Mouse (Mus musculus) activated CD4-positive, CD25-positive, alpha-beta regulatory T cell, adult 4 months (primary cell): Measurements from ENCODE around the gene Osbpl10. TPM values are rescaled to one million over a fixed set of nuclear protein-coding genes. Genes with fewer than 3 reads are reported as not detected.

Experiments
- ATAC-seq: one replicate; pipeline ENCODE4 v1.8.0; 2017
- polyA plus RNA-seq, 2 experiments: library from polyadenylated mRNA; unstranded; fragments of 100-300 nt; shearing (Covaris generic); gene quantifications; one replicate each; pipeline ENCODE4 v1.2.1; 2017

Gene Osbpl10
- polyA plus RNA-seq, 2 experiments from 2014 or later, result not detected

- ATAC-seq, result no peak
Measured at GRCm38 (mm10) chr9:115165996-115166395, 187.6 kb downstream of the Osbpl10 start.

- no peak for ATAC-seq
Measured at GRCm38 (mm10) chr9:115169591-115169990, 191.2 kb downstream of the Osbpl10 start.

- no peak for ATAC-seq
Measured at GRCm38 (mm10) chr9:115172096-115172495, 193.7 kb downstream of the Osbpl10 start.

DNA sequence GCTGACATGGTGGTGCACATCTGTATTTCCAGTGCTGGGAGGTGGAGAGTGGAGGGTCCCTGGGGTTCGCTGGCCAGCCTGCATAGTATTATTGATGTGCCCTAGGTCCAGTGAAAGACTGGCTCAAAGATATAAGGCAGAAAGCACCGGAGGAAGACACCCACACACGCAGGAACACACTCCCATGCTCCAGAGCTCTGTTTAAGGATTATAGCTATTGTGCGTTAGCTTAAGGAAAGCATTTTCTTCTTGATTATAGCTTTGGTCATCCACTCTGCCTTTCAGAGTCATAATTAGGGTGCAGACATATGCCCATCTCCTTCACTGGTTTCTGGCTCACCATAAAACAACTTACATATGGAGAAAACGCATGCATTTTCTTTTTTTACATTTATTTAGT lies 200.8 kb downstream of the Osbpl10 start:
- no peak for ATAC-seq

DNA sequence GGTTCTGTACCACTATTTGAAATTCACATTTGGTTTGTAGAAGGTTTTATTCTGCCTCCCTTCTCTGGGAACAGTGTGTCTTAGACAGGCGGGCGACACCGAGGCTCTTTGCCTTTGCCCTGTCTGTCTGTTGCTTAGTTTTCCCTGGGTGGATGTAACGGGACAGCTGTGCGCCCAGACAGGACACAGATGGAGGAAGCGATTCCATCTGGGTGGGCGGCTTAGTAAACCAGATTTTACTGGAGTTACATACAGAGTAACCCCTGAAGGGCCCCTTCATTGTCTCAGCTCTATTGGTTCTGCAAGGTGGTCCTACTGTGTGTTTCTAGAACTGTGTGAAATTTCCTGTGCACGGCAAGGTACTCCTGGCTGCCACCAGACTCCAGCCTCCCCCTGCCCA lies 201.6 kb downstream of the Osbpl10 start:
- ATAC-seq, result no peak

DNA sequence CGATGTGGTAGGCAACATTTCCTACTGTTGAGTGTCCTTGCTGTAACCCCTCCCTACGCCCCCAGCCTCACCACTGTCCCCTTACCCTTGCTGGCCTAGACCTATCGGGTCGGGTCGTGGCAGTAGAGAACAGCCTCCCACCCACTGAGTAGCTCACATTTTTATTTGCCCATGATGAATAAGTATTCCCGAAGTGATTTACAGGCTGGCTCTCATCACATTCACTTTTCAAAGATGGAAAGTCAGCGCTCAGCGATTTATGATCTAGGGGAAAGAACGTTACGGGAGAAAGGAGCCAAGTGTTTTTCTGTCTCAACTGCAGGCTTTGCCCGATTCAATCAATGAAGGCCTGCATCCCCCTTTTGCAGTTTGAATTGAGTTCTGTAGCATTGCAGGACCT lies 208.0 kb downstream of the Osbpl10 start:
- ATAC-seq, result no peak

DNA sequence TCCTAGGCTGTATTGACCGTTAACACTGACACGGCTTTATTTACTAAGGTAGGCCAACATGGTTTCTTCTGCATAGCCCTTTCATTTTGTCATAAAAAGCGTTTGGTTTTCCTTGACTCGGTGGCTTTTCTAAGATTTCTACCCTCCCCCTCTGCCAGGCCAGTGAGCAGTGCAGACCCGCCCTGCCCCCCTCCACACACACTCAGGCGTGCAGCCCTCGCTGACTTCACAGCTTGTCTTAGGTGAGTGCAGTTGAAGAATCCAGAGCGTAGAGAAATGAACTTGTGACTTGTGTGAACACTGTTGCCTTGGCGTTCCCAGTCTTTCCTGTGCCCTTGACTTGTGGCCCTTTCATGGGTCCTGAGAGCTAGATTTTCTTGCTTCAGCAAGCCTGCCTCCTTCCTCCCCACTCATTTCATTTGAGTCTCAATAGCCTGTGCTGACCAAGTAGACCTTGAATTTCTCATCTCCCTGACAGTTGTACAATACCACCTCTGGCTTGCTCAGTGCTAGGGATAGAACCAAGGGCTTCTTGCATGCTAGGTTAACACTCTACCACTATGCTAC lies 212.1 kb downstream of the Osbpl10 start:
- no peak for ATAC-seq

- ATAC-seq, result no peak
Measured at GRCm38 (mm10) chr9:115192890-115193289, 214.5 kb downstream of the Osbpl10 start.

DNA sequence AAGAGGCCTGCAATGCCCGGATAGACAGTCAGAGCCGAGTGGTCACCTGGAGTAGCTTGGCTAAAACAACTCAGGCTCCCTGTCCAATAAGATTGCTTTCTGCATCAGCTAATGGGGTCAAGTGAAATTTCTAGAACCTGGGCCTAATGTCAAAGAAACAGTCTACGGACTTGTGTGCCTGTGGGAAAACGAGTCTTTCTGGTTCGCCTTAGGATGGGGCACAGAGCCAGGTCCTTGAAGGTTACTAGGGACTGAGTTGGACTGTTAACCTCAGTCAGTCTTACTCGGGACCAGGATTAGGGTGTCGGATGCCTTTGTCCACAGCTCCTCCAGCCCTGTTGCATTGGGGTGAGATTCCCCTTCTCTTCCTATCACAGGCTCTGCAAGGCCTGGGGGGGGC lies 218.7 kb downstream of the Osbpl10 start:
- ATAC-seq, result no peak

DNA sequence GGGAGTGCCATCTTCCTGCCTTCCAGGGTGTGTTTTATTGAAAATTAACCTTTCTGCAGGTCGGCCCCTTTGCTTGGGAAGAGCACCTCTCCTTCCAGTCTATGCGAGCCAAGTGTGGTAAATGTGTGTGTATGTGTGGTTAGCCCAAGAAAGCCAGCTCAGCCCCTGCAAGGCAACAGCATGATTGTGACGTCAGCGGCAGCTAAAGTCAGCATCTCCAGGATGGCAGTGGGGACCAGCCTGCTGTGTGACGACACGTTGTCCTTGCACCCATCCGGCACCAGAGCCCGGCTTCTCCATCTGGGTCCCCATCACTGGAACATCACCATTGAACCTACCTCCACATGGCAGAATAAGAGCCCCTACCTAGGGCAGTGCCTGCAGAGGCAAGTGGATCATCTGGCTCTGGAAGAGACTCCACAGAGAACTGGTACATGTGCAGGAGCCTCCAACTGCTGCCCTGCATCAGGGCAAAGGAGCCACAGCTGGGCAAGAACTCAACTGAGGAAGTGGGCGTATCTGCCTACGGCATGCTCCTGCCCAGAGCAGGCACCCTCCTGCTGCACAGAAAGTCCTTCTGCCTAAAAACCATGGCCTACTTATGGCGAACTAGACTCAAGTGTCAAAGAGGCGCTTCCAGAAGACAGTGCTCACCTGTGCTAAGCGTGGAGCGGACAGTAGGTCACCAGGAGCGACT lies 221.9 kb downstream of the Osbpl10 start:
- no peak for ATAC-seq

GRCm38 (mm10) chr9:115201264-115201663 lies 222.9 kb downstream of the Osbpl10 start:
- no peak for ATAC-seq

GRCm38 (mm10) chr9:115203136-115203535 lies 224.8 kb downstream of the Osbpl10 start:
- ATAC-seq, result no peak

- ATAC-seq, result no peak
Measured at GRCm38 (mm10) chr9:115205491-115205890, 227.1 kb downstream of the Osbpl10 start.

GRCm38 (mm10) chr9:115206219-115206618 lies 227.8 kb downstream of the Osbpl10 start:
- no peak for ATAC-seq

DNA sequence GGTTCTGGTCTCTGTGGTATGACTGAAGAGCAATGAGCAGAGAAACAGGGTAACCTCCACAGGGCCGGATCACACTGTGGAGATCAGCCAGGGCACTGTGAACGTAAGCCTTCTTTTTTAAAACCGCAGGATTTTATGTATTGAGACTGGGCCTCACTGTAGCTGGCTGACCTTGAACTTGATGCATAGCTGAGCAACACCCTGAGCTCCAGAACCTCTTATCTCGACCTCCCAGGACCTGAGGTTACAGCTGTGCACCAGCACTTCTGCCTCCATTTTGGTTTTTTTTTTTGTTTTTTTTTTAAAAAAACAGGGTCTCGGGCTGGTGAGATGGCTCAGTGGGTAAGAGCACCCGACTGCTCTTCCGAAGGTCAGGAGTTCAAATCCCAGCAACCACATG lies 231.4 kb downstream of the Osbpl10 start:
- no peak for ATAC-seq

- no peak for ATAC-seq
Measured at GRCm38 (mm10) chr9:115210535-115210934, 232.2 kb downstream of the Osbpl10 start.

GRCm38 (mm10) chr9:115213755-115214264 lies 235.4 kb downstream of the Osbpl10 start:
- ATAC-seq, result no peak

- no peak for ATAC-seq
Measured at GRCm38 (mm10) chr9:115214572-115215571, 236.5 kb downstream of the Osbpl10 start.

GRCm38 (mm10) chr9:115215830-115216701 lies 237.7 kb downstream of the Osbpl10 start:
- ATAC-seq, result no peak

DNA sequence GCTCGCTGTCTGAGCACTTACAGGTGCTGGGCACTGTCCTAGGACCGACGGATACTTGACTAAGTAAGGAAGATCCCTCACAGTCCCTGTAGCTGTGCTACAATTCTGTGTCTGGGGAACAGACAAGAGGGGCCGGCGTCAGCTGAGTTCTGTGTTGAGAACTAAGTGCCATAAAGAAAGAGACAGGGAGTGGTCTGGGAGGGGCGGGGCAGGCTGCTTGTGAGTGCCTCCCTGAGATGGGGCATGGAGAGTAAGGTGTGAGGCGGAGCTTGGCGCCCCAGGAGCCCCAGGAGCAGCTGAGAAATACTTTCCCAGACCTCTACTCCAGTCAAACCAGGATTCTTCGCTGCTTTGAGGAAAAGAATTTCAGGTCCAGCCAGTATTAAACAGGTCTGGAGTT lies 239.6 kb downstream of the Osbpl10 start:
- no peak for ATAC-seq

- ATAC-seq, result no peak
Measured at GRCm38 (mm10) chr9:115220466-115220865, 242.1 kb downstream of the Osbpl10 start.

DNA sequence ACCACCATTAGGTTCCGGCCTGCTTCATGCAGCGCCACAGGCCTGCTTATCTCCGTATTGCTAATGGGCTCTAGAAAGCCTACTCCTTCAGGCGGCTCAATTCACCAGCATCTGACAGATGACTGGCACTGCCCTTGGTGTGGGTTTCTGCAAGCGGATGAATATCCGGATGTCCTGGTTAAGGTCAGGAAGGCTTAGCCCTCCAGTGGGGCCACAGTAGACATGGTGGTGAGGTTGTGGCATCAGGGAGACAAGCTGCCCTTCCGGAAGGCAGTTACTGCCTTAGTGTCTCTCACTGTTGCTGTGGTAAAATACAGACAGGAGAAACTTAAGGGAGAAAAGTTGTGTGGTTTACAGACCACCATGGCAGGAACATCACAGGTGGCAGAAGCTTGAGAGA lies 242.9 kb downstream of the Osbpl10 start:
- no peak for ATAC-seq
